Mouse (Mus musculus) cerebellum, adult 11-12 months (tissue): ENCODE data around the gene Tbl3.
"Not testable (repeated sequence)": the region's sequence is repeated elsewhere in the genome, so short reads cannot be mapped to it uniquely, and the experiment has no call there.

ENCODE experiments used
- DNase-seq: peaks from one replicate; pipeline ENCODE4 v3.0.0; 2022

Gene Tbl3

DNA sequence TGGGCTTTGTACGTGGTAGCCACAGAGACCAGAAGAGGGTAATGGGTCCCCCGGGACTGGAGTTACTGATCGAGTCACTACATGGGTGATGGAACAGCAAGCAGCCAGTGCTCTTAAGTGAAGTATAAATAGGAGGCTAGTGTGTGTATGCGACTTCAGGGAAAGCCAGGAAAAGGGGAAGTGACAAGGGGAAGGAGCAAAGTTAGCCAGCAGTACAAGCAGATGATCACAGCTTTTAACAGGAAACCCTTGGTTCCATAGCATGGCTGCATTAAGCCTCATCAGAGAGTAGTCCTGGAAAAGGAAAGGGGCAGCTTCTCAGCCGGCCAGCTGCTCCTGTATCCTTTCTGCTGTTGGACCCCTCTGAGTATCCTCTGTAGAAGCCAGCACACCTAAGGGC is 15.1 kb downstream of the Tbl3 start:
- DNase-seq: no peak

DNA sequence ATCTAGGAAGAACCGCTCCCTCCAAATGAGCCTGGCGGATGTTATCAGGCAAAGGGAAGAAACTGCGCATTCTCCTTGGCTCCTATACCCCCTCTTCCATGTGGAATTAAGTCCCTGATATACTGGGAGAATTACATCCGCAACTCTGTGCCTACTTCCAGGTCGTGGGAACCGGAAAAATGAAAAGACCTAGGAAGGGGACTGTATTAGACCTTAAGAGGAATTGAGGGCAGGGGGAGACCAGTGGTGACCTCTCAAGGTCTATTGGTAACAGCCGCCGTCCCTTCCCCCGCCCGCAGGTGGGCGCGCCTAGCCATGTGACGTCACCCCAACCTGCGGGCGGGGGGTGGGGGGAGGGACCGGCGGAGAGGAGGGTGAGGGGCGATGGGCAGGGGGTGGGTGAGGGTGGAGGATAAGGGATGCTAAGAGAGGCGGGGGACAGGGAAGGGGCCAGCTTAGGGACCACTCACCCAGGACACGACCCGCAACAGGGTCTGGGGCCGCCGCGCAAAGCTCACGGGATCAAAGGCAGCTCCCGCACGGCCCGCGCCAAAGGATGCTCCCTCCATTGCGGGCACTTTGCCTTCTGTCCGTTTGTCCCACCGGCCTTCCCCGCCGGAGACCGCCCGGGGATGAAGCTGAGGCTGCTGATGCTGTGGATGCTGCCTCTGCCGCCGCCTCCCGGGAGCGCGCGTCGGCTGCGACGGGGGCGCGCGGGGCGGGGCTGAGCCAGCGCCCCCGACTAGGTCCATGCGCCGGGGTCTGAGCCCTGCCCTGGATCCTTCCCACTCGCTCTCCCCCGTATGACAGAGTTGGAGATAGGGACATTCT is 18.0 kb downstream of the Tbl3 start, which contains the start of gene Syngr3:
TSS of gene Syngr3 (minus strand) at position 705 of the 831 bp plus-strand sequence.
- DNase-seq: peak; percentile 74

DNA sequence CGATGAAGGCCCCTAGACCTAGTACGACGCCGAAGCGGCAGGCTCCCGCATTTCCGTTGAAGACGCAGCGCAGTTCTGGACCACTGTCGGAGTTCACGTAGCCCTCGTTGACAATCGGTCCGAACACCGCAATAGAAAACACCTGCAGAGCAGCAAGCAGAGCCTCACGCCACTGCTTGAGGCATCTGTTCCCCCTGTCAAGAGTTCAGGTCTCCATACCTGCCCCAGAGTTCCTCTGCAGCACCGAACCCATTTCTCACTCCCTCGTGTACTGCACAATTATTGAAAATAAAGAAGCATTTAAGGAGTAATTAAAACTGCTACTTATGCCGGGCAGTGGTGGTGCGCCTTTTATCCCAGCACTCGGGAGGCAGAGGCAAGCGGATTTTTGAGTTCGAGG is 19.9 kb downstream of the Tbl3 start:
- no peak for DNase-seq

DNA sequence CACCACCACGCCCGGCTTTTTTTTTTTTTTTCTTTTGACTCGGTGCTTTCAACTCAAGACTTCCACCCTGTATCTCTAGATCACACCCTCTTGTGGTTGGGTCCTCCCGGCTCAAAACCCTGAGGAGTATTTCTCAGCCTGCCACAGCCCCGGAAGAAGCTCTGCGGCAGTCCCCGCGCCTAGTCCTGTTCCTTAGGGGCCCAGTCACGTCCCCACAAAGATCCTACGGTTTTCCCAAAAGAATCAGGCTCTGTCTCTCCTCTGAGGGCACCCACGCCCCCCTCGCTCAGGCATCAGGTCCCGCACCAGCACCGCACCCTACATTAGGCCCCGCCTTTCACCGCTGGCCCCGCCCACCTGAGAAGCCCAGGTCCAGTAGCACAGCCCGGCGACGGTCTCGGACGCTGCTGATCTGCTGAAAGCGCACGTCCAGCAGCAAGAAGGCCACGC is 20.3 kb downstream of the Tbl3 start:
- no peak for DNase-seq

DNA sequence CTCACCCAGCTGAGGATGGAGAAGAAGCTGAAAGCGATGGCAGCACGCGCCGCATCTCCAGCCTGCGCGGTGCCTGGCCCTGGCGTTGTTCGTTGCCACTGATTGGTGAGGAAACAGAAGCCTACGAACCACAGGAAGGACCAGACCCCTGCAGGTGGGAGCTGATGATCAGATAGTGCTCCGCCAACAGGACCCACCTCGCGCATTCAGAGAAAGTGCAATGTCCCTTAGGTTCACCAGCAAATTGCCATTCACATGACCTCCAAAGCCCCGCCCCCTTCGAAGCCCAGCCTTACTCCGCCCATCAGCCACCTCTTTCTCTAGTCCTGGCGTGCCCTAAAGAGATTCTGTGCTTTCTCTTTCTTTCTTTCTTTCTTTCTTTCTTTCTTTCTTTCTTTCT is 20.9 kb downstream of the Tbl3 start:
- DNase-seq: no peak

DNA sequence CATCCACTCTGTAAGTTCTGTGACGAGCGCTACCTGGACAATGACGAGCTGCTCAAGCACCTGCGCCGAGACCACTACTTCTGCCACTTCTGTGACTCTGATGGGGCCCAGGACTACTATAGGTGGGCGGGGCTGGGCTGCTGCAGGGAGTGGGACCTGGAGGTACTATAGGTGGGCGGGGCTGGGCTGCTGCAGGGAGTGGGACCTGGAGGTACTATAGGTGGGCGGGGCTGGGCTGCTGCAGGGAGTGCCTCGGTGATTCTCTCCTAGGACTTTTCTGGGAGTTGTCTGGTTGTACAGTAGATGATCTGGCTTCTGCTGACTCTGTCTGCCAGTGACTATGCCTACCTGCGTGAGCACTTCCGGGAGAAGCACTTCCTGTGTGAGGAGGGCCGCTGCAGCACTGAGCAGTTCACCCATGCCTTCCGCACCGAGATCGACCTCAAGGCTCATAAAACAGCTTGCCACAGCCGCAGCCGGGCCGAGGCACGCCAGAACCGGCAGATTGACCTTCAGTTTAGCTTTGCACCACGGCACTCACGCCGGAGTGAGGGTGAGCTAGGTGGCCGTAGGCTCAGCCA is 29.9 kb downstream of the Tbl3 start:
- DNase-seq: no peak

DNA sequence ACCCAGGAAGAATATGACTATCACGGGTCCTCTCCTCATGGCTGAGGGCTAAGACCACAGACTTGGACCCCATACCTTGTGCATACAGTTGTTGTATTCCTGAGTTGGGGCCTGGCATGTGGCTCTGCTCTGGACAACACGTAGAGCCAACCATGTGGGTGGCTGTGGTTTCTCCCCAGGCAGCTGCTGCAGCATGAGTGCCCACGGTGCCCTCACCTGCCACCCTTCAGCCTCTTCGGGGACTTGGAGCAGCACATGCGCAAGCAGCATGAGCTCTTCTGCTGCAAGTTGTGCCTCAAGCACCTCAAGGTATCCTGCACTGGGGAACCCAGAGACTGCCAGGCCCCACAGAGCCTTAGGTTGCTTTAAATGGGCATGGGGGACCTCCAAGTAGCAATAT is 30.6 kb downstream of the Tbl3 start:
- DNase-seq: no peak

DNA sequence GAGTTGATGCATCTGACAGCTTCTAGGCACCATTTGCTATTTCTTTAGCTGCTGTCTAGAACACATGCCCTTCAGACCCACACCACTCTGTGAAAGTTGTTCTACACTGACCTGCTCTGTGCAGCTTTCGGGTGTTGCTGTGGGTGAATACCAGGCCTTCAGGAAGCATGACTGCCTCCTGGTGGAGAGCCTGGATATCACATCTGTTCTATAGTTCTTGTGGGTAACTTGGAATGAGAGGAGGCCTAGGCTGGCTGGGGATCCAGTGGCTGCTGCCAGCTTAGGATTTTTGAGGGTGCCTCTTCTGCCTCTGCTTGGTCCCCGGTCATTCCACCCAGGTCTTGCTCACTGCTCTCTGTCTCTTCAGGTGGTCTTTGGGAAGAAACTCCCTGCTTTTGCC is 31.3 kb downstream of the Tbl3 start:
- no peak for DNase-seq

DNA sequence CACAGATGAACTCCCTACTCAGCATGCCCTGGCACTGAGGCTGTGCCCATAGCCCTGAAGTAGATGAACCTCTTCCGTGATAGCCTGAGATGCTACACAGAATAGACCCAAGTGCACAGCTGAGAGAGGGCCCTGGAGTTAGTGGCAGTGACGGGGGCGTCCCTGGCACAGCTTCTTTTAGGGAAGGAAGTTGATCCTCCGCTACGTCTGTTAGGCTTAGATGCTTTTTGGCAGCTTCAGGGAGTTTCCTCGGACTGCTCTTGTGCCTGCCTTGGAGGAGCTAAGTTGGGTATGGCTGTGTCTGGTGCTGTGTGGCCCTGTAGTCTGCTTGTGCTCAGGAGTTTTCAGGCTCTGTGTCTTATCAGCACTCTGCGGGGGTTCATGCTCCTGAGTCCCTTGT is 33.2 kb downstream of the Tbl3 start:
- DNase-seq: no peak

DNA sequence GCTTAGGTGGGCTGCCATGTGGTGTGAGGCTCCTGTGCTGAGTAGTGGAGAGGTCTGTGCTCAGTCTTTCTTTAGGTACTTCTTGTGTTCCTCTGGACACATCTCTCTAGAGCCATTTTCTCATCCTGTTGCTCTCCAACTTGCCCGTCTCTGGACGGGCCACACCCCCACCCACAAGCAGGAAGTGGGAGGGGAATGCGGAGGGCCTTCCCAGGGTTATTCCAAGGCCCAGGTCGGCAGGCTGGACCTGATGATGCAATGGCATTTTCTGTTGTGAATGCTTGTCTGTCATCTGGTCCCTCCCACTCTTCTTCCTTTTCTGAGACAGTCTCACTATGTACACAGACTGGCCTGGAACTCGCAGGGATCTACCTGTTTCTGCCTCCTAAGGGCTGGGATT is 35.3 kb downstream of the Tbl3 start:
- DNase-seq: no peak

DNA sequence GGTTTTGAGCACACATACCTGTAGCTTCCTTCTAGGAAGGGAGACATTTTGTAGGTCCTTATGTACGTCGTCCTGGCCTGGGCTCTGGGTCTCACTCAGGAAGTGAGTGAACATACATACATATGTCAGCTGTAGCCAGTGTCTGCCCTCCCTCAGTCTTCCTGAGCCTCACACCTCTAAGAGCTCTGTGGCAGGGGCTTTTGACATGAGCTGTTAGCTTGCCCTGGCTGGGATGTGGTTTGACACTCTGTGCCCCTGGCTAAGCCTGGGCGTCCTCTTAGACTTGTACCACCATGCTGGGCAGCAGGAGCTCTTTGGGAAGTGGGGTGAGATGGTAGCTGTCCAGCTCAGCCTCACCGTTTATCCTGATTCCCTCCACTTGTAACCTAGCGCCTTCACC is 36.1 kb downstream of the Tbl3 start:
- DNase-seq: no peak

DNA sequence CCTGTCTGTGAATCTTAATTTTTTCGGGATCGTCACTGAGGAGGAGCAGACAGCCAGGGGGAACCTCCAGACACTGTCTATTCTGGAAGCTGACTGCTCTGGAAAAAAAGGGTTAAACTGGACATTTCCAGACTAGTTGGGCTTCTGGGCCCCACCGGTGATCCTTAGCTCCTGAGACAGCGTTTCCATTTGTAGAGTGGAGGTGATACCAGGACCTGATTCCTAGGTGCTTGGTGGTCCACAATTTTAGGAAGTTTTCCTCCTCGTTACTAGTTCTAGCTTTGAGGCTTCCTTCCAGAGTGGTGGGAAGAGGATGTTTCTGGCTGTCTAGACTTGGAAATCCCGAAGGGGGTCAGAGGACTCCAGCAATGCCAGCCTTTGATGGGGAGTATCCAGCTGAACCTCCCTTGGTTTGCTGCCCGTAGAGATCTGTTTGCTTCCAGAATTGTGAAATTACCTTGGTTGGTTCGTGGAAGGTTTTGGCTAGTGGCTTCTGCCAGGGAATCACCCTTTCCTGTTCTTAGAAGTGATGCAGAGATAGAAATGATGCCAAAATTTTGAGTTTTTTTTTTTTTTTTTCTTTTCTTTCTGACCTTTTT is 37.1 kb downstream of the Tbl3 start:
- no peak for DNase-seq

DNA sequence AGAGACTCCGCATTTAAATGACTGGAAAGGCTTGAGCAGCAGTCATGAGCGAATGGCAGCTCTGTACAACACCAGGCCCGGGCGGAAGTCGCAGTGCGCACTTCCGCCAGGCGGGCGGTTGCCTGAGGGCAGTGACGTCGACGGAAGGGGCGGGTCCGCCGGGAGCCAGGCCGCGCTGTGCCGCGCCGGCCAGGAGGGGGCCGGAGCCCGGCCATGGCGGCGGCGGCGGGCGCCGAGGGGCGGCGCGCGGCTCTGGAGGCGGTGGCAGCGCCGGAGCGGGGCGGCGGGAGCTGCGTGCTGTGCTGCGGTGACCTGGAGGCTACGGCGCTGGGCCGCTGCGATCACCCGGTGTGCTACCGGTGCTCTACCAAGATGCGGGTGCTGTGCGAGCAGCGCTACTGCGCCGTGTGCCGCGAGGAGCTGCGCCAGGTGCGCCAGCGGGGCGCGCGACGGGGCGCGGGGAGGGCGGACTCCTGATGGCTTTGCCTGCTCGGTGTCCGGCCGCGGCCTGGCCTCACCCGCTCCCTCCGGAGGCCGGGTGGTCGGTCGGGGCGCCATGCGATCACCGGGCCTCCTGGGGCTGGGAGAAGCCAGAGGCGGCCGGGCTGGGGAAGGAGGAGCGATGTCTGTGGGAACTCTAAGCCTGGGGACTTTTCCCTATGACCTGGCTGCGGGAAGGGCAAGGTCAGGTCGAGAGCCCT is 37.8 kb downstream of the Tbl3 start, which contains the start of gene Zfp598:
TSS of gene Zfp598 (plus strand) at position 143 of the 701 bp plus-strand sequence.
- peak; percentile 94 for DNase-seq

DNA sequence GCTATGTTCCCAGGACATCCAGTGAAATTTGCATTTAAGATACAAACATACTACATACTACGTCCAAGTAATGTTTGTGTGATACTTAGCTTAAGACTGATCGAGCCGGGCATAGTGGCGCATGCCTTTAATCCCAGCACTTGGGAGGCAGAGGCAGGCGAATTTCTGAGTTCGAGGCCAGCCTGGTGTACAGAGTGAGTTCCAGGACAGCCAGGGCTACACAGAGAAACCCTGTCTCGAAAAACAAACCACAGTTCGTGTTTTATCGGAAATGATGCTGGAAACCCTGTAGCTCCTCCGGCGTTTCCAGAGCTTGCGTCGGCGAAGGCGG is 38.3 kb downstream of the Tbl3 start:
- DNase-seq: not testable (repeated sequence)

DNA sequence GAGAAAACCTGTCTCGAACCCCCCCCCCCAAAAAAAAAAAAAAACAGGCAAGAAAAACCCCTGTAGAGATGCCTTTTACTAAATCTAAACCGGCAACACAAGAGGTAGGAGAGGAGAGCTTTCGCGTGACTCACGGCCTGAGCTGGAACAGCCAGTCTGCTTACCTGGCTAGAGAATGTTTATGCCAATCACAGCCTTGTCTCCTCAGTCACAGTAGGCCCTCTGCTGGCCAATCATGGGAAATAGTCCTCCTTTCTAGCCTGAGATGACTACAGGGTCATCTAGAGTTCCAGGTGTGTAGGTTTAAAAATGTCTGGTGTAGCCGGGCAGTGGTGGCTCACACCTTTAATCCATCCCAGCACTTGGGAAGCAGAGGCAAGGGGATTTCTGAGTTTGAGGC is 40.0 kb downstream of the Tbl3 start:
- DNase-seq: peak; percentile 80

DNA sequence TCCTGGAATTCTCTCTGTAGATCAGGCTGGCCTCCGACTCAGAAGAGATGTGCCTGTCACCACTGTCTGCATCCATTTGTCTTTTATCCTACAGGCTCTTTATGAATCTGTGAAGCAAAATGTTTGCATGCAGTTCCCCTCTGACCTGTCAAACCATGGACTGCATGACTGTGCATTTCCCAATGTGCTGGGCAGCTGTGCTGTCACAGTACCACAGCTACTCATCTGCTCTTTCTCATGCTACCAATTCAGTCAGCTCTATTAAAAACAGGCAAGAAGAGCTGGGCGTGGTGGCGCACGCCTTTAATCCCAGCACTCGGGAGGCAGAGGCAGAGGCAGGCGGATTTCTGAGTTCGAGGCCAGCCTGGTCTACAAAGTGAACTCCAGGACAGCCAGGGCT is 40.4 kb downstream of the Tbl3 start:
- DNase-seq: not testable (repeated sequence)

DNA sequence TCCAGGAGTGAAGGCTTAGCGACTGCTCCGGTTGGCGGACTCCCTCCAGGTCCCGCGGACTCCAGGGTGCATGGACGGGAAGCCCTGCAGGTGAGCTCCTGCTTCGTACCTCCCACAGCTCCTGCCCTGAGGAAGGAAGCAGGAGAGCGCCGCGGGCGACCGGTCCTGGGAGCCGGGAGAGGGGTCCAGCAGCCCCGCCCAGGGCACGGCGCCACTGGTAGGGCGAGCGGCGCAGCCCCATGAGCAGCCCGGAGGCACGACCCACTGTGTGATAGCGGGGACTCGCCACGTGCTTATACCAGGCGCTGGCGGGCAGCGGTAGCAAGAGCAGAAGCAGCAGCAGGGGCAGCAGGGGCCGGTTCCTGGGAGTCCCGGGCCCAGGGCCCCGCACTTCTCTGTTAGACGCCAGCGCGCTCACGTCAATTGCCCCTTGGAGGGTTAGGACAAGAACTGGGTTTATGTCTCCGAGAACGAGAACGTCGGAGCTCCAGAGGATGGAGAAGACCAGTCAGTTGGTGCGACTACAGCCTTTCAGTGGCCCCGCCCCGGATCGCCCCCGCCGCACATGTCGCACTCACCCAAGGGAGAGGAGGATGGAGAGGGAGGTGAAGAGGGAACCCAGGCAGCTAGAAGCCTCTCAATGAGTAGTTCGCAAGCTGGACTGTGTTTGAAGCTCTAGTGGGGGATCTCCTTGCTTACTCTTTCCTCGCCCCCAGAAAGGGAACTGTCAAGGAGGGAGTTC is 49.3 kb downstream of the Tbl3 start, which contains the start of gene Npw:
TSS of gene Npw (minus strand) at position 441 of the 742 bp plus-strand sequence.
- no peak for DNase-seq

DNA sequence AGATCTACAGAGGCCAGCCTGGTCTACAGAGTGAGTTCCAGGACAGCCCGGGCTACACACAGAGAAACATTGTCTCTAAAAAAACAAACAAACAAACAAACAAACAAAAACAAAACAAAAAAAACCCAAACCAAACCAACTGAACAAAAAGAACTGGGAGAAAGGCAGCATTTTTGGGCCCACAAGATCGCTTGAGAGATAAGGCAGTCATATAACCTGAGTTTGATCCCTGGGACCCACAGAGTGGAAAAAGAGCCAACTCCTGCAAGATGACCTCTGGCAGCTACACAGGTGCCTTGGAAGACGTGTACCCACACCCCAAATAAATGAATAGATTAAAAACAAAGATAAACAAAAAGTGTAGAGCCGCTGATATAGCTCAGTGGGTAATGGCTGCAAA is 52.5 kb downstream of the Tbl3 start:
- no peak for DNase-seq

DNA sequence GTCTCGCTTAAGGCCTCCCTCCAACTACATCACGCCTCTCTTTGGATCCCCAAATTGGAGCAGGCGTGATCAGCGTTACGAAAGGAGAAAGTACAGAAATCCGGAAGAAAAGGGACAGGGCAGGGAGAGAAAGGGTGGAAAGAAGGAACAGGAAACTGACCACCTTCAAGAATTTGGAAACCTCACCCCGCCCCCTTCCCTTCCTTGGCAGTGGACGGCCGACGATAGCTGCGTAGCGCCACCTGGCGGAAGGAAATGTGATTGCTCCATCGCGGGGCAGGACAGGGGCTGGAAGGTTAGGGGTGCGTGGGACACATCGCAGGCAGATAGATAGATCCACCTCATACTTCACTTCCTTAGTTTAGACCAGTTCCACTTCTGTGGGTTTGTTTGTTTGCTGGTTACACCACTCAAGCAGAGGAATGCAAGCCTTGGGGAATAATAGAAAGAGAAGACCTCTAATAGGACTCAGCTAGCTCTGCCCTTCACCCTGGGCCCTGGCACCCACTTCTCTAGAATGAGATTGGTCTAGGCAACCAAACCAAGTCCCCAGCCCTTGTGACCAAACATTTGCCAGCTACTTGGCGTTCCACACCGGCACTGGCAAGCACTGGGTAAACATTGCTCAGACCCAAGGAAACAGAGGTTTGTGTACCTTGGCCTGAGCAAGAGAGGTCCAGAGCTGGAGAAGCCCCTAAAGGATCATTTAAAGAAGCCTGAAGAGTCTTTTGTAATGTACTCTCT is 53.3 kb downstream of the Tbl3 start:
- DNase-seq: peak; percentile 60

DNA sequence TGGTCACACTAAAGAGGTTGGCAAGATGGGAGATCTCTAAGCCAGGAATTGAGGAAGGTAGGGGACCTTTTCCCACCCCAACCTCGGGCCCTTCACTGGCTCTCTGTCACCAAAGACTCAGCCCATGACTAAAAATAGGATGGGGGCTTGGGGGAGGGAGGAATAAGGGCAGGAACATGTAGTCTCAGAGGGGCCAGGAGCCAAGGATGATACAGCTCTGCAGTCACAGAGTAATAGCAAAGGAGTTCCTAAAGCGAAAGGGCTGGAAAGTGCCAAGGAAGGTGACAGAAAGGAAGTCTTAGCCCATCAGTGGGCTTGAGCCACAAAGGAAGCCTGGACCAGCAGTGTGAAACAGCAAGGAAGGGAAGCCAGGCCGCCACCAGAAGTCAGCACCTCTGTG is 55.6 kb downstream of the Tbl3 start:
- DNase-seq: no peak

DNA sequence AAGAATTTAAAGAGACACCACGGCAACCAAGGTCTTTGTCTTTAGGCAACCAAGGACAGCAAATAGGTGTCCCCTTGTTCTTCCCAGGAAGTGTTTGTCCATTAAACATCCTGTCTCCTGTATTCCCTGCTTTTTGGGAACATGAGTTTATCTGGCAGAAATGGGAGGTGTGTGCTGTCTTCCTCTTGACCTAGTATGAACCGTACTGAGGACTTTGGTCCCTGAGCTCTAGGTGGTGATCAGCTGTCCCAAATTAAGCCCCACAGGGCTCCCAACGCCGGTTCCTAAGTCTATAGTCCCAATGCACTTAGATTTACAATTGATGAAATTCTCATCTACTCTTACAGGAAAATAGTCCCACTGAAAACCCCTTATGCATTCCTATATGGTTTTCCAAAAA is 56.7 kb downstream of the Tbl3 start:
- DNase-seq: no peak

DNA sequence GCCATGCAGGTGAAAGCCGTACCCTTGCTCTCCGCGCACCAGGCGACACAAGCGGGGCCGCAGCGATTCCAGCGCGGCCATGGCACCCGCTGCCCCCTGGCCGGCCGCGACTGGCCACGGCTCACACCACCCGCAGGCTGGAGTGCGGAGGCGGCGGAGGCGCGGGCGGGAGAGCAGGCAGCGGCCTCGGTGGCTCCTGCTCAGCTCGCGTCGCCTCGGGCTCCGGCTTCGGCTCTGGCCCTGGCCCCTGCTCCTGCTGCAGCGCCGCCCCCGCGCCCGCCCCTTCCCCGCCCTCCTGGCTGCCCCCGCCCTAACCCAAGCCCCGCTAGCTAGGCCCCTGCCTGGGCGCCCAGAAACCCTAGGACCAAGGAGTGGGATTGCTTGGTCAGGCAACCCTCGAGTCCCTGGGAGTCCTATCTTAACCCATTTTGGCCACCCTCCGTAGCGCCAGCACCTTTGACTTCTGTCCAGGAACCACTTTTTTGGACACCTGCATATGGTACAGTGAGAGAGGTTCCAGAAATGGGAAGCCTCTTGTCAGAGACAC is 57.3 kb downstream of the Tbl3 start, which contains the start of gene Slc9a3r2:
TSS of gene Slc9a3r2 (minus strand) at position 258 of the 547 bp plus-strand sequence.
- peak; percentile 75 for DNase-seq
